Mouse (Mus musculus) heart, postnatal 4 days (tissue): ENCODE results near the gene Klrg1. TPM values are rescaled to one million over a fixed set of nuclear protein-coding genes. Genes with fewer than 3 reads are reported as not detected.

Source experiments
- DNase-seq: peaks from one replicate; pipeline ENCODE4 v3.0.0; 2021
- total RNA-seq, 2 experiments: library from RNA; stranded (reverse); gene quantifications; 2 replicates each; pipeline ENCODE4 v1.2.3; 2021

The Klrg1 gene
- total RNA-seq, 2 experiments from 2014 or later, result not detected

DNA sequence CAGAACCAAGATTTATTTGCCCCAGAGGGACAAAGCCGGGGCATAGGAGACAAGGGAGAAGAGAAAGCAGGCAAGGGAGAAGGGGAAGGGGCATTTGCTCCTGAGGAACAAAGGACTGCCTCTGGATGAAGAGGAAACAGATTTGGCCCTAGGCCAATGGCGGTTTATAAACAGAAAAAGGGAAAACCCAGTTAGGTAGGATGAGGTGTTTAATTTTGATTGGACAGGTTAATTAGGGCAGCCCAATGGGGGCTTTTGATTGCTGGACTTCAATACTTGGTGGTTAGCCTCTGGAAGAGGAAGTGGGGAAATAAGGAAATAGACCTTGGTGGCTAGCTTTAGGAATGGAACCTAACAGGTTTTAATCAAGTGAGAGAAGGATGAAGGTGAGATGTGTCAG lies 9.5 kb upstream of the Klrg1 start:
- no peak for DNase-seq

DNA sequence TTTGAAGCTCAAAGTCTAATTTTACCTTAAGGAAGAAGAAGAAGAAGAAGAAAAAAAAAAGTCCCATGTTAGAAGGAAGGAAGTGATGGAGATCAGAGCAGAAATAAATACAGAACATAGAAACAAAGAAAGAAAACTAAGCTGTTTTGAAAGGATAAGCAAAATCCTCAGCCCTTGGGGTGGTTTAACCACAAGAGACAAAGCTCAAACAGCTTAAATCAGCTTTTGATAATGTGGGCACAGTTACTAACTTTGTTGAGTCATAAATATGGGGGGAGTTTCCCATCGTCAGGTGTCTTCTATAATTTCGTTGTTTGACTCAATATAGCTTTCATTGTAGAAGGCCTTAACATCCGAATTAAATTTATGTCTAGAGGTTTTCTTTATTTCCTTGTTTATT lies 9.1 kb upstream of the Klrg1 start:
- no peak for DNase-seq

DNA sequence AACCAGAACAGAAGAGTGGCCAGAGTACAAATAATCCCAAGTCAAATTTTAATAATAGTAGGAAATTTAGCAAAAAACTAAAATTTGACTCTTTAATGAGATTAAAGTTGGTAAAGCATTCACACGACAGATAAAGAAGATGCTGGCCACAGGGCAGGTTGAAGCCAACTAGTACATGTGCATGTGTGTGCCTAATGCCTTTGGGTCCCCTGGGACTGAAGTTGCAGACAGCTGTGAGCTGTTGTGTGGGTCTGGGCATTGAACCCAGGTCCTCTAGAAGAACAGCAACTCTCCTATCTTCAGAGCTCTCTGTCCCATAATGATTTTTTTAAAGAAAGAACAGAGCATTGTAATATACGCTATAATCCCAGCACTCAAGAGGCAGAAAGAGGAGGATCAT lies 8.6 kb upstream of the Klrg1 start:
- no peak for DNase-seq

DNA sequence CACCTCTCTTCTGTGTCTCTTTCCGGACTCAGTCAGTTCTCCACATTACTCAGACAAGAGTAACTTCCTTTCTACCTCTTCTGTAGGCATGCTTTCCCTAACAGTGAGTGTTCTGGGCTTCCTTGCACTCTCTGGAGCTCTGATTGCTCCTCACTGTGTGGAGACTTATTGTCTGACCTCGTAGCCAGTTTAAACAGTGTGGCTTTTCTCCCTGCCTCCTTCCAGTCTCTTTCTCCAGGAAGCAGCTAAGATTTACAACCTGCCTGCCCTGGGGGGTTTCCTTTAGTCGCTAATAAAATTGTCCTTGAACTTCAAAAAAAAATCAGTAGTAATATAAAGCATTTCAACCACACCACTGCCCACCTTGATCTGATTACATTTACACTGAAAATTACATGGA lies 7.6 kb upstream of the Klrg1 start:
- DNase-seq, result no peak

DNA sequence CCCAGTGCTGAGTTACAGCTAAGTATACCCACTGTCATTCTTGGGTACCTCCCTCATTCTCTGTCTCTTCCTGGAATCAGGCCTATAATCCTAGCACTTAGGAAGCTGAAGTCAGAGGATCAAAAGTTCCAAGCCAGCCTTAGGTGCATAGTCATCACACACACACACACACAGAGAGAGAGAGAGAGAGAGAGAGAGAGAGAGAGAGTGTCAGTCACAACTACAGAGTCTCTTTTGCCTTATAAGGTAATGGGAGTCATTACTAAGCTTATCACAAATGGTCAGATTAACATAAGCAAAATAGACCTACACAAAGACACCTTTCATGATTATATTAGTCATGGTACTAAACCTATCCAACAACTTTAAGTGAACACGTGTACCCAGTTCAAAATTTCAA lies 6.6 kb upstream of the Klrg1 start:
- DNase-seq, result no peak

DNA sequence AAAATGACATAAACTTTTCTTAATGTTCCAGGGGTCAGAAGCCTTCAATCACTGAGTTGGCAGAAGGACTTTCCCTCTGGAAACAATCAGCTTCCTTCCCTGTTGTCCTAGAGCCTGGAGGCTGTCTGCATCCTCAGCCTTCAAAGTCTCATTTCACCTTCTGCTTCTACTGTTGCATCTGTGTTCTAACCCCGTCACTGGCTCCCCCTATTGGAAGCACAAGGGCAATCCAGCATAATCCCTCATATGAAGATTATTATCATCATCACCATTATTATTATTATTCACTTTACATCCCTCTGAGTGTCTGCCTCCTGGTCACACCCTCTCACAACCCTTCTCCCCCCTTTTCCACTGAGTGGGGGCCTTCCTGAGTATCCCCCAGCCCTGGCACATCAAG lies 5.6 kb upstream of the Klrg1 start:
- no peak for DNase-seq

DNA sequence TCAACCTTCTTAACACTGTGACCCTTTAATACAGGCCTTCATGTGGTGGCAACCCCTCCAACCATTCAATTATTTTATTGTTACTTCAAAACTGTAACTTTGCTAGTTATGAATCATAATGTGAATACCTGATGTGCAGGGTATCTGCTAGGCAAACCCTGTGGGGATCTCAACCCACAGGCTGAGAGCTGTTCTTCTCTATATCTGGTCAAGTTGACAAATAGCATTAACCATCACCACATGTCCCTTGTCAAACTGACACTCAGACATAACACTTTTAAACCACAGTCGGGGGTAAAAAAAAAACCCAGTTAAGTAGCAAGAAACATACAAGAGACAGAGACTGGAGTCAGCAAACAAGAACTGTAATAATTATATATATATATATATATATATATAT lies 2.1 kb upstream of the Klrg1 start:
- DNase-seq, result no peak

DNA sequence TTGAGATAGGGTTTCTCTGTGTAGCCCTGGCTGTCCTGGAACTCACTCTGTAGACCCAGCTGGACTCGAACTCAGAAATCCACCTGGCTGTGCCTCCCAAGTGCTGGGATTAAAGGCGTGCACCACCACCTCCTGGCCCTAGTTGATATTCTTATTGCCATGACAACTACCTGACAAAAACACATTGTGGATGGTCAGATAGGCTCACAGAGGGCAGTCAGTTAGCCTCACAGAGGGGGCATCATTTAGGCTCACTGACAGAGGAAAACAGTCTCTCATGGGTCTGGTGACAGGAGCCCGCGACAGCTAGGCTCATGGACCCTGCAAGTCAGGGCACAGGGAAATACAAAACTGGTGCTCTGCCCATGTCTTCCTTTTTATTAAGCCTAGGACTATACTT lies 1.6 kb upstream of the Klrg1 start:
- DNase-seq, result no peak

DNA sequence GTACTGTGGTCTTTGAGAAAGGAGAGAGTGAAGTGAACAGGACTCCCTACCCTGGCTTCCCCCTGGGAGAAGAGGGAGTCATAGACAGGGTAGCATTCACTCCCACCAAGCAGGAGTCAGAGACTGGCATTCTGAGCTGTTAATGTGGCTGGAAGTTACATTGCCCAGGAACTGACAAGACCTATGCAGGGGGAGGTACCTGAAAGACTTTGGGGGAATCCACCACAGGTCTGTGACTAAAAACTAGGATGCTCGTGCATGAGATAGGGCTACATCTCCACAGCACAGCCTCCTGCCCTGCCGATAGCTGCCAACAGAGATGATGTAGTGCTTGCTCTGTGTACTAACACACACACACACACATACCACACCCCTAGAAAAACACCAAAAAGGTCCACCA lies 747 bp upstream of the Klrg1 start:
- no peak for DNase-seq

DNA sequence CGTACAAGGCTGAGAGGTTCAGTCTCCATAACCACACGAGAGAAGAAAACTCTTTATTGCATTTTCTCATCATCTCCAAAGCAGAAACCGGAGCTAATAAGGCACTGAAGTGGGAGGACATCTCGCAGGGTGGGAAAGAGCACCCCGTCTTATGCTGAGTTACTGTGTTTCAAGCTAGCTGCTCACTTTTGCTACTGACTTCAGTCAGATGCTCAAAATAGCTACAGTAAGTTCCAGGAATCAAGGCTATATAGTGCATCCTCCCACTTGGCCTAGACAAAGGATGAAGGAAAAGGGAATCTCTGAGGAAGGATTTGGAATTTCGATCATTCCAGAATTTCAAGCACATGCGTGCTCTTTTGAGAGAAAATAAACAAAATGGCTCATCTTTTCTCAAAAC lies 6.1 kb downstream of the Klrg1 start:
- DNase-seq, result no peak

DNA sequence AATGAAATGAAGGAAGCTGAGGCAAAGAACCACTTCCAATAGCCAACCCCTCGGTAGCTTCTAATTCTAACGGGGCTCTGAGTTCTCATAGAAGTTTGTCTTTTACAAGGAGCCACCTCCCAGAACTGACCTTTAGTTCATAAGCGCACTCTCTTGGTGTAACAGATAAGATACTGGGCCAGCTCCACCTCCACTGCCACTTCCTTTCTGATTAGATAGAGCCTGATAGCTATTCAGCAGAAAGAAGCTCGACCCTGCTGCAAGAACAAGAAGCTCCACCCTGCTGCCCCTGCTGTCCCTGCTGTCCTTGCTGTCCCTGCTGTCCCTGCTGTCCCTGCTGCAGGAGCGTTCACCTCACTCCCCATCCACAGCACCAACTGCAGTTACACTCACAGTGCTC lies 8.1 kb downstream of the Klrg1 start:
- DNase-seq, result no peak

DNA sequence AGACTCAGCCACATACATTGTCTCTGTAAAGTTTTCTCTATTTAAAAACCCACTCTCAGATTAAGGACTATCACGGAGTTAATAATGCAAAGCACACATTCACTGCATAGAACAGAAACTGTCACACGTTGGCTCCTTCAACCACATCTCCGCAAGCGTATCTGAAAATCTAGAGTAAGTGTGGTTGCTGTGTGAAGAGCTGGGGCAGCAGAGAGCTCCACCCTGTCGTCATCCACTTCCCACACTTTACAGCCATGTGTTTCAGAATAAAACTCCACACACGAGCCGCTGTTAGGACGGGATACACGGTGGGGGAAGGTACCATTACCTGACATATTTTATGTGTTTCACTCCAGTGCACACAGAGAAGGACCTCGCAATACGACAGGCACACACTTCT lies 12.5 kb downstream of the Klrg1 start:
- DNase-seq, result no peak

DNA sequence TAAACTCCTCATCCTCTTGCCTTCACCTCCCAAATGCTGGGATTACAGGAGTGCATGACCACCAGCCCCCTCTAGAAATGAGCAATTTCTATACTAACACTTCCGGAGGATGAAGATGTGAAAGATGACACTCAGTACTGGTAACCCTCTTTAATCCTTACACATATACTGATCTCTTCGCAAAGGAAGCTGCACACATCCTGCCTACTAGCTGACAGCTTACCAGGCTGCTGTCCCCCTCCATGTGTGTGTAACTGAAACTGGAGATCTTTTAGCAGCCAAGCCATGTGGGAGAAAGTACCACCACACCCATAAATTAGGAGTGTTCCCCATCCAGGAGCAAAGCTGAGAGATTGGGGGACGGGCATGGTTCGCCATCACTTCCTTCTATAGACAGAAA lies 13.5 kb downstream of the Klrg1 start:
- no peak for DNase-seq

DNA sequence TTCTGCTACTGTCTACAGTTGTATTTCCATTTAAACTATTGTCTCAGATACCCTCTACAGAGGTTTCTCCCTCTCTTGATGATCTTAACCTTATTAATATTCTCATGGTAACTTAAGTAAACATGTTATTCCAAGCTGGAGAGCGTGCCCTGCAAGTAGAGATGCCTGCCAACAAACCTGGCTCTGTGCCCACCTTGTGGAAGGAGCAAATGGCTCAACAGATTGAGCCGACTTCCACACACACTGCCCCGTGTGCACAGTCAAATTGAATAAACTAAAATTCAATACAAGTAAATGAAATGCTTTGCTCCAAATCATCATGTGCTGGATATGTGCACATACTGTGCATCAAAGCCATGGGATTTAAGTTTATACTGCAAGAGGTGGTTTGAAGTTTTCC lies 14.1 kb downstream of the Klrg1 start:
- peak; percentile 82 for DNase-seq

DNA sequence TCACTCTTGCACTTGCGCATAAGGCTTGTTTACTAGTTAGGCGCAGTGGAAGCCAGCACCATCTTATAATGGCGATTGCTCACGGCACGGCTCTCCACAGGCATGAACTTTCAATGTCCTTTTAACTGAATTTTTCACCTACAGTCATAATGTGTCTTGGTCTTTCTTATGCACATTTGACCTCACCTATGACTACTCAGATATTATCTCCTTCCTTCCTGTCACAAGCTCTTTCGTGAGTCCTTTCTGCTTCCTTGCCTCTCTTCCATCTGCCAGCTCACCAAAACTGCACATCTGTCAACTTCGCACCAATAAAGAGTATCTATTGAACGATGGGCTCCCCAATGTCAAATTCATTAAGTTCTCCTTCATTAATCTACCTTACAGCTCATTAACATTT lies 20.1 kb downstream of the Klrg1 start:
- DNase-seq, result no peak

DNA sequence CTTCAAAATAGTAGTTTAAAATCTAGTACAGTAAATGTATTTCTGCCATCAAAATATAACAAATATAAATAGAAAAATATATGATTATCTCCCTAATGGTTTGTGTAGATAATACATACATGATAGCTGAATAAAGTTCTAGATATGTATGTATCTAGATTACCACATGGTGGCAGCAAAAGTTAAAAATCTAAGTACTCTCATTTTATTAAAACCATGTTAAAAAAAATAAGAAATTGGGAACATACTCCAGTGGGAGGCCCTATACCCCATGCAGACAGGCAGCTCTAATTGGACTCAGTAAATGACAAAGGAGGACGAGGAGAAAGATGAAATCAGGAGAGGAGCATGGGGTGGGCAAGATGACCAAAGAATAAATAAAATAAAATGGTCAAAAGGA lies 30.5 kb downstream of the Klrg1 start:
- no peak for DNase-seq

DNA sequence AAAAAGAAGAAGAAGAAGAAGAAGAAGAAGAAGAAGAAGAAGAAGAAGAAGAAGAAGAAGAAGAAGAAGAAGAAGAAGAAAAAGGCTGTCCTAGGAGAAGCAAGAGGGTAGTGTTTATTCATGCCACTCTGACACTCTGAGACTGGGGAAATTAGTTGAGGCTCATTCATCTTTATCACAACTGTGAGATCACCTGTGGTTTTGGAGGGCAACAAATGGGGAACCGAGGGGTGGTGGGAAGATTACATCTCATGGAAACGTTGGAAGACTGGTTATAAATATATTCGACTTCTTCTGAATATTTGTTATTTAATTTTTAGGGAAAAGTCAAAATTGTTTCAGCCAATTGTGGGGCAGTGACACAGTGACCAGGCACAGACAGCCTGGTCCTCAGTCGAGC lies 32.6 kb downstream of the Klrg1 start:
- no peak for DNase-seq

Other genes with a start within 250 kb of the Klrg1 start
- gene M6pr, start 25.8 kb upstream of the Klrg1 start, total RNA-seq, result 10 to 100 TPM; 53.4 to 54.6 TPM
- 10 to 100 TPM; 32.6 to 36.5 TPM for gene Phc1, start 57.7 kb upstream of the Klrg1 start, total RNA-seq
- 1 to 10 TPM in 1 of 2 experiments, under 1 TPM in 1; 0.38 to 1.6 TPM for gene Rimklb, start 215.9 kb upstream of the Klrg1 start, total RNA-seq
- gene Mfap5, start 223.0 kb upstream of the Klrg1 start, total RNA-seq, result 10 to 100 TPM; 54.8 to 64.5 TPM